Mouse (Mus musculus) layer of hippocampus, postnatal 14 days (tissue): ENCODE measurements at regions not wholly inside any gene's neighbourhood (a gene's known extent, or its start where the extent isn't known, plus 50 kb on each side); places are given as distances from the start of the nearest gene placed in this dataset.

ENCODE experiments used
- DNase-seq, 2 experiments: peaks; one replicate each; pipeline ENCODE4 v3.0.0; 2021 to 2022; ENCODE audit warnings: low spot score in 2 of 2, mixed read lengths in 1 of 2

DNA sequence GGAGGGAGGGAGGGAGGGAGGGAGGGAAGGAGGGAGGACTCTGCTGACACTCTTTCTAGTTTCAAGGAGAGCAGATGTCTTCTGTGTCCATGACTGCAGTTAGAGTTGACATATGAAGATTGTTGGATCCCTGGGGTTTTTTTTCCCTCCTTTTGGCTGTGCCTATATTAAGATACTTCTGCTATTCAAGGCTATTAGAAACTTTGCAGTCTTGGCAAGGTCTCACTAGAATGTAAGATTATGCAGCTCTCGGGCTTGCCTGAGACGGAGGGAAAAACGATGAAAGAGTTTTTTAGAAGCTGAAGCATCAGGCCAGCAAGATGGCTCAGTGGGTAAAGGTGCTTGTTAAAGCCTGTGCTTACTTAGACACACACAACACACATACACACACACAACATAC lies 83.5 kb upstream of the Sfswap start:
- no peak for DNase-seq

DNA sequence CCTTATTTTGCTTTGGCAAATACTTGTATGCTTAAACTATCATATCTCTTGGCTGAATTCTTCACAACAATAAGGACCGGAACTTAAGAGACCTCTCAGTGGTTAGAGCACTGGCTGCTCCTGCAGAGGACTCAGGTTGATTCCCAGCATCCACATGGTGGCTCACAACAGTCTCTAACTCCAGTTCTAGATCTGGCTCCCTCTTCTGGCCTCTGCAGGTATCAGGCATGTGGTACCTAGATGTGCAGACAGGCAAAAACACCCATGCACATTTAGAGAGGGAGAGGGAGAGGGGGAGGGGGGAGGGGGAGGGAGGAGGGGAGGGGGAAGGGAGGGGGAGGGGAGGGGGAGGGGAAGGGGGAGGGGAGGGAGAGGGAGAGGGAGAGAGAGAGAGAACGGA lies 80.0 kb upstream of the Sfswap start:
- DNase-seq, result no peak

DNA sequence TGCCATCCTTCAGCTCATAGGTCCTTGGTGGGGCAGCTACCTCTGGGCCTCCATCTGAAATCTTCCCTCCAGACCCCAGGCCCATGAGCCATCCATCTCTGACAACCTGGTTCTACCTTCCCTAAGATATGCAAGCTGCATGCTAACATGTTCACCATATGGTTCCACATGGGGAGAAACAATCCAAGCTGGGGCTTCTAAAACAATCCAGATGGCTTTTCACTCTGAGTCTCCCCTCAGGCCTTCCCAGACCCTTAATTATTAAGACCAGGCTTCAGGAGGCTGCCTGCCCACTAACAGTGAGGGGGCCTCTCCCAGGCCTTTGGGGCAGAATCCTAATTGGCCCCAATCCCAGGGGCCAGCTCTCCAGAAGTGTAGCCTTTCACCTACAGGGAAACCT lies 71.1 kb upstream of the Sfswap start:
- no peak for DNase-seq

DNA sequence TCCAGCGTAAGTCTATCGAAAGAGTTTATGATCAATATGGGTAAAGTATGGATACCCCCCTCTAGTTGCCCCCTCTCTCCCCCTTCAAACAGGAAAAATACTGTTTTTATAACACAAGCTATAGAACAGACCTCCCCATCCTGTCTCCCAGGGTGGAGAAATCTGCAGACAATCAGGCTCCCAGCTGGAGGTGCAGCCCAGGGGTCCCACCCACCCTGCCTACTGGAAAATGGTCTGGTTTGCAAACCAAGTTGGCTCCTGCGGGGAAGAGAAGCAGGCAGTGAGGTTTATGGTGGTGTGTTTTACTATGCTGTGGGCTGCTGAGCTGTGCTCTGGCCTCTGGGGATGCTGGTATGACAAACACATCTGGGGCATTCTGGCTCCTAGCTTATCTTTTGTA lies 70.7 kb upstream of the Sfswap start:
- DNase-seq, result no peak

DNA sequence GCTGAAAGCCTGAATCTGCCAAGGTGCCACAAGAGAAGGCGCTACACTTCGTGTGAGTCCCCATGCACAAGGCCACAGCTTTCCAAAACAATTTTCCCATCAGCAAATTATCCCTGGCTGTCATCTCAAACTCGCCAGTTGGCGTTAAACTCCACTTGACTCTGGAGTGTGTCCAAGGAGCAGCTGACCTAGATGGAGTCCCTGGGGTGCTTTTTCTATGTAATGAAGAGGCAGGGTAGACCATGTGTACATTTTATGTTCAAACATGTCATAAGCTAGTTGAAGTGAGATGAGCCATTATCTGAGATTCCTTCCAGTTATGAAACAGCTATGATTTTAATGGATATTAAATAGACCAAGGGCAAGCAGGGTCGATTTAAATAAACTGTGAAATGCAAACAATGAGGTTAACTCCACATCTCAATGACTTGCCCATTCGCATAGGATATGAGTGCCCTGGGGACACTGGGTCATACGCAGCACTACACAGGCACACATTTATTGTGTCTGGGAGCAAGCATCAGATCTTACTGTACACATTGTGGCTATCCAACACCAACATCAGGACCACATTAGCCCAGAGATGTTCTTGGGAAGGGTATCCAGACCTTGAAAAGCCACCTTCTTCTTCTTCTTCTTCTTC lies 51.0 kb upstream of the Sfswap start:
- no peak for DNase-seq
